Comparison of ENCODE assay signal across 21 mouse cellular contexts in genomic region chr13:34234439-34234838, GRCm38 (mm10).
DNase-seq lines count a peak whose midpoint lies in the region; ATAC-seq lines count a peak whose summit lies in the region.
"Had no signal": no experiment of that assay in that cellular context is flagged by ENCODE, and none has a peak within 500 bp of the region (broad histone marks: within the 10 kb centered on the region; RNA-seq: fewer than 3 reads in every experiment).

No protein-coding gene starts in this region.

- no peaks in the 10 kb centered on the region for H3K9me3 ChIP-seq in hindbrain, embryonic 10.5 days
- no peaks in the 10 kb centered on the region for H3K9me3 ChIP-seq in hindbrain, embryonic 13.5 days
- no peaks in the 10 kb centered on the region for H3K9me3 ChIP-seq in midbrain, embryonic 10.5 days (replicated peaks)
- no peaks in the 10 kb centered on the region for H3K9me3 ChIP-seq in midbrain, embryonic 16.5 days (replicated peaks; ENCODE audit: control insufficient read depth, low read length, poor library complexity, severe bottlenecking)
- H3K9me3 ChIP-seq: hindbrain, embryonic 15.5 days; liver, embryonic 15.5 days; lung, embryonic 15.5 days had no signal

- no peak for ATAC-seq in hindbrain, embryonic 13.5 days (ENCODE audit: low FRiP score)
- no peak for ATAC-seq in midbrain, embryonic 16.5 days
- no peak for ATAC-seq in cerebellum, adult (ENCODE audit: insufficient number of reproducible peaks, low FRiP score, low TSS enrichment)
- ATAC-seq: forebrain, embryonic 16.5 days had no signal

- peaks cover 53% of the 10 kb centered on the region for H3K4me1 ChIP-seq in hindbrain, embryonic 10.5 days (replicated peaks)
- H3K4me1 ChIP-seq in hindbrain, embryonic 13.5 days (replicated peaks), result peaks cover 16% of the 10 kb centered on the region
- H3K4me1 ChIP-seq in midbrain, embryonic 10.5 days, result peaks cover 61% of the 10 kb centered on the region
- H3K4me1 ChIP-seq in midbrain, embryonic 16.5 days (ENCODE audit: control insufficient read depth, insufficient read depth, low read length), result peaks cover 15% of the 10 kb centered on the region

- peak overlapping the region; percentile 40; the same call in 1 of the 2 replicates for H3K27ac ChIP-seq in hindbrain, embryonic 10.5 days
- no peak overlapping the region for H3K27ac ChIP-seq in hindbrain, embryonic 13.5 days
- peak overlapping the region; percentile 55; the same call in 1 of the 2 replicates for H3K27ac ChIP-seq in midbrain, embryonic 10.5 days (replicated peaks)
- no peak overlapping the region for H3K27ac ChIP-seq in midbrain, embryonic 16.5 days (ENCODE audit: low read length)
- H3K27ac ChIP-seq: hindbrain, embryonic 15.5 days; liver, embryonic 15.5 days; lung, embryonic 15.5 days had no signal

- intact Hi-C loops in left cerebral cortex, postnatal 36 days (cut with DNase I), result no loop called here

- H3K9ac ChIP-seq in hindbrain, embryonic 13.5 days, result no peak overlapping the region
- no peak overlapping the region for H3K9ac ChIP-seq in midbrain, embryonic 16.5 days (ENCODE audit: low read depth, low read length)
- H3K9ac ChIP-seq: hindbrain, embryonic 15.5 days; liver, embryonic 15.5 days; lung, embryonic 15.5 days had no signal

- no peaks in the 10 kb centered on the region for H3K27me3 ChIP-seq in hindbrain, embryonic 10.5 days (ENCODE audit: insufficient read depth, poor library complexity, severe bottlenecking)
- H3K27me3 ChIP-seq in hindbrain, embryonic 13.5 days, result no peaks in the 10 kb centered on the region
- H3K27me3 ChIP-seq in midbrain, embryonic 10.5 days (ENCODE audit: low read depth, poor library complexity, severe bottlenecking), result 0 out of 2 replicates have a peak, but pooled peaks cover 5% of the 10 kb centered on the region
- H3K27me3 ChIP-seq in midbrain, embryonic 16.5 days (ENCODE audit: control insufficient read depth, insufficient read depth, low read depth, low read length), result no peaks in the 10 kb centered on the region
- H3K27me3 ChIP-seq: hindbrain, embryonic 15.5 days; liver, embryonic 15.5 days; lung, embryonic 15.5 days had no signal

- no peak overlapping the region for H3K4me2 ChIP-seq in hindbrain, embryonic 13.5 days
- H3K4me2 ChIP-seq in midbrain, embryonic 16.5 days (ENCODE audit: low read length), result no peak overlapping the region
- H3K4me2 ChIP-seq: hindbrain, embryonic 15.5 days; liver, embryonic 15.5 days; lung, embryonic 15.5 days had no signal

- H3K36me3 ChIP-seq in hindbrain, embryonic 10.5 days, result no peaks in the 10 kb centered on the region
- H3K36me3 ChIP-seq in hindbrain, embryonic 13.5 days, result no peaks in the 10 kb centered on the region
- H3K36me3 ChIP-seq in midbrain, embryonic 10.5 days, result peaks cover 7% of the 10 kb centered on the region; the same call in 1 of the 2 replicates
- no peaks in the 10 kb centered on the region for H3K36me3 ChIP-seq in midbrain, embryonic 16.5 days (ENCODE audit: control insufficient read depth, insufficient read depth, low read length)
- H3K36me3 ChIP-seq: hindbrain, embryonic 15.5 days; lung, embryonic 15.5 days had no signal

- WGBS in hindbrain, embryonic 10.5 days, result 32% methylated on average over 5 of the region's 5 CpGs
- 47% methylated on average over 5 of the region's 5 CpGs for WGBS in hindbrain, embryonic 13.5 days
- WGBS in midbrain, embryonic 10.5 days, result 52% methylated on average over 5 of the region's 5 CpGs
- 51% methylated on average over 5 of the region's 5 CpGs for whole genome bisulfite sequencing in midbrain, embryonic 16.5 days

- no peak overlapping the region for H3K4me3 ChIP-seq in hindbrain, embryonic 10.5 days
- no peak overlapping the region for H3K4me3 ChIP-seq in hindbrain, embryonic 13.5 days
- no peak overlapping the region for H3K4me3 ChIP-seq in midbrain, embryonic 10.5 days
- no peak overlapping the region for H3K4me3 ChIP-seq in midbrain, embryonic 16.5 days (ENCODE audit: low read depth, low read length)
- H3K4me3 ChIP-seq: hindbrain, embryonic 15.5 days; left cerebral cortex, adult 2 months; liver, embryonic 15.5 days; lung, embryonic 15.5 days had no signal

- DNase-seq in hindbrain, embryonic 10.5 days (ENCODE audit: low spot score), result no peak
- no peak for DNase-seq in midbrain, embryonic 10.5 days (ENCODE audit: low spot score)
- peak; percentile 26 for DNase-seq in adipocyte (ENCODE audit: low spot score)
- DNase-seq in right cerebral cortex, postnatal 25 days, result no peak
- no peak for DNase-seq in left cerebral cortex, postnatal 36 days (ENCODE audit: low spot score in 2 of 2)
- DNase-seq: adrenal gland, postnatal 10 days; cerebellum, adult 8-10 months; heart, postnatal 36 days; left cerebral cortex, postnatal 4 days; liver; lung, postnatal 4 days; thymus, adult 18-20 months; thymus, postnatal 36 days had no signal

Comparison
In these comparisons a context has a peak if more than half of its experiments do, and no peak if none do; other contexts are left out.
1. H3K27ac ChIP-seq: peak in hindbrain, embryonic 10.5 days (single experiment) and midbrain, embryonic 10.5 days (single experiment); none in hindbrain, embryonic 13.5 days (single experiment) and midbrain, embryonic 16.5 days (single experiment).